Mouse (Mus musculus) limb, embryonic 14.5 days (tissue): ENCODE measurements around the gene Macrod1. TPM values are rescaled to one million over a fixed set of nuclear protein-coding genes. Genes with fewer than 3 reads are reported as not detected.

Experiments
- ATAC-seq: fragments of 200-750 bp; cut with Nextera tagmentation; 2 replicates; pipeline ENCODE4 v1.8.0; 2017; ENCODE audit warnings: low read depth, moderate number of reproducible peaks, moderate TSS enrichment; ENCODE audit not compliant: low FRiP score
- DNase-seq: peaks from one replicate; pipeline ENCODE4 v3.0.0-alpha.2; 2015; ENCODE audit warnings: low spot score
- H3K27ac ChIP-seq: fragments of 300-500 bp; sonication (generic); replicated peaks from 2 replicates; pipeline ENCODE4 v1.5.1; 2014; ENCODE audit warnings: low read depth, mild to moderate bottlenecking, low read length, moderate library complexity, mixed read lengths
- H3K27me3 ChIP-seq: fragments of 300-500 bp; sonication (generic); 2 replicates; pipeline ENCODE4 v1.6.1; 2014; ENCODE audit warnings: low read length, mixed read lengths; ENCODE audit not compliant: control insufficient read depth, insufficient read depth
- H3K36me3 ChIP-seq: fragments of 300-500 bp; sonication (generic); 2 replicates; pipeline ENCODE4 v1.6.1; 2014; ENCODE audit warnings: mild to moderate bottlenecking, low read length, moderate library complexity, mixed read lengths; ENCODE audit not compliant: control insufficient read depth, insufficient read depth
- H3K4me1 ChIP-seq: fragments of 300-500 bp; sonication (generic); 2 replicates; pipeline ENCODE4 v1.6.1; 2014; ENCODE audit warnings: antibody characterized with exemption, low read length, mixed read lengths; ENCODE audit not compliant: control insufficient read depth, insufficient read depth
- H3K4me2 ChIP-seq: fragments of 300-500 bp; sonication (generic); replicated peaks from 2 replicates; pipeline ENCODE4 v1.6.1; 2014; ENCODE audit warnings: low read depth, mild to moderate bottlenecking, low read length, moderate library complexity; ENCODE audit not compliant: severe bottlenecking
- H3K4me3 ChIP-seq: fragments of 300-500 bp; sonication (generic); replicated peaks from 2 replicates; pipeline ENCODE4 v1.5.1; 2014; ENCODE audit warnings: low read length
- H3K9ac ChIP-seq: fragments of 300-500 bp; sonication (generic); 2 replicates; pipeline ENCODE4 v1.6.1; 2014; ENCODE audit warnings: mild to moderate bottlenecking, low read depth, low read length, moderate library complexity; ENCODE audit not compliant: severe bottlenecking
- H3K9me3 ChIP-seq: fragments of 300-500 bp; sonication (generic); 2 replicates; pipeline ENCODE4 v1.6.1; 2016; ENCODE audit warnings: low read length; ENCODE audit not compliant: control insufficient read depth
- POLR2A ChIP-seq: fragments of 200-500 bp; IDR thresholded peaks from 2 replicates; pipeline ENCODE4 v1.8.0; 2012; ENCODE audit warnings: inconsistent platforms, mild to moderate bottlenecking, moderate library complexity, borderline replicate concordance; ENCODE audit not compliant: insufficient read depth, insufficient read length; ENCODE audit errors: extremely low read depth
- WGBS: fragments of 180-500 bp; shearing (Covaris S2); extraction: QIAGEN DNeasy Blood & Tissue Kit; methylation state at CpG from one replicate; pipeline ENCODE4 v1.1.7; 2014; 5-methylcytosine and 5-hydroxymethylcytosine counted together
- polyA plus RNA-seq, 2 experiments: library from polyadenylated mRNA; depleted of rRNA in 1 of 2; stranded (reverse) in 1 of 2; unstranded in 1 of 2; fragments of >200 nt; fragmentation: Nextera tagmentation in 1 of 2; extraction: Ambion mirVana in 1 of 2; gene quantifications; 2 replicates each; pipeline versions ENCODE4 v1.2.1 to v1.2.3; 2012 to 2014

Macrod1 gene
- polyA plus RNA-seq, 2 experiments: 19.7 to 24.6 TPM

DNA sequence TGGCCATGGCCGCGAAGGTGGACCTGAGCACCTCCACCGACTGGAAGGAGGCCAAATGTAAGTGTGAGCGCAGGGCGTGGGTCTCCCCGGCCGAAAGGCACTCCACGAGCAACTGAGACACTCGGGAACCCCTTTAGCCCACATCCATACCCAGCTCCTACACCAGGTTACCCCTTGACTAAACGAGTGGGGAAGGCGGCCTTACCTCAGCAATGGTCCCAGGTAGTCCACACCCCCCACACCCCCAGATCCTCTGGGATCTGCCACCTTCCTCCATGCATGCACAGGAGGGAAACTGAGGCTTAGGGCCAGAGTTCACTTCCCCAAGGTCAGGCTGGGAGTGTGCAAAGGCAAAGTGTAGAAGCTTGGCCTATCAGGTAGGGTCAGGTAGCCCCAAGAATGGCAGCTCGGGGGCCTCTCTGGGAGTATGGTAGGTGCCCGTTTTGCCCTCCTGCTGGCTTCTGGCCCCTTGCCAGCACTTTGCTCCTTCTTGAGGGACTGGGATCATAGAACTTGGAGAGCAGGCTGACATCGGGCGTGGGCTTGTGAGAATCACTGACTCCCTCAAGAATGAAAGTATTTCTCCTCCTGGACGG, 614 bp downstream of the Macrod1 start:
- H3K9me3 ChIP-seq: no peaks in the 10 kb centered on the region
- H3K4me2 ChIP-seq: peak overlapping the region; percentile 100
- H3K27ac ChIP-seq: no peak overlapping the region
- WGBS: 2% methylated on average over 13 of the region's 16 CpGs
- peak overlapping the region; percentile 72 for H3K4me3 ChIP-seq
- no peak for TF ChIP-seq POLR2A
- peaks cover 3% of the 10 kb centered on the region; the same call in 1 of the 2 replicates for H3K27me3 ChIP-seq
- DNase-seq (no peak), ATAC-seq (peak; percentile 4; the same call in 1 of the 2 replicates)
- H3K36me3 ChIP-seq: no peaks in the 10 kb centered on the region
- H3K9ac ChIP-seq: peak overlapping the region; percentile 61
- H3K4me1 ChIP-seq: peaks cover 14% of the 10 kb centered on the region

DNA sequence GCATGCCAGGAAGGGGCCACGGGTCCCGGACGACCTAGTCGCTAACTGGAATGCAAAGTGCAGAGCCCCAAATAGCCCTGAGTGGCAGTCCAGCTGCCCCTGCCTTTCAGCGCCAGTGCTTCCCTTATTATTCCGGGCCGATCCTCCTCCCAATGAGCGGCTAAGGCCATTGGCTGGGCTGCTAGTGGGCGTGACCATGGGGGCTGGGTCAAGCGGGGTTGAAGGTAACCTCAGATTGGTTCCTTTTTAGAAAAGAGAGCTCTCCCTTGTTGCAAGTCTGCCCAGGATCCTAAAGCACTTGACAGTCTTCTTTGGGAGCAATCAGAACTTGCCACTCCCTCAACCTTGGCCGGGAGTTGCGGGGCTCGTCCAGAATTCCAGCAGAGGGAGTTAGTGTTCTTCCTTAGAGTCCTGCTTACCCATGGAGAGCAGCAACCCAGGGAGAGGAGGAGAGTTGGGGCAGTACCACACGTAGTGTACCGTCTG, 1.2 kb downstream of the Macrod1 start:
- H3K4me2 ChIP-seq: peak overlapping the region; percentile 100
- peaks cover 3% of the 10 kb centered on the region; the same call in 1 of the 2 replicates for H3K27me3 ChIP-seq
- TF ChIP-seq POLR2A: no peak
- no peak overlapping the region for H3K27ac ChIP-seq
- DNase-seq (peak; percentile 85), ATAC-seq (peak; percentile 87)
- peaks cover 14% of the 10 kb centered on the region for H3K4me1 ChIP-seq
- H3K36me3 ChIP-seq: no peaks in the 10 kb centered on the region
- 0 out of 2 replicates have a peak overlapping the region, but pooled peaks have one; percentile 1 for H3K9ac ChIP-seq
- H3K4me3 ChIP-seq: peak overlapping the region; percentile 72
- WGBS: 0% methylated on average over 15 of the region's 15 CpGs
- H3K9me3 ChIP-seq: no peaks in the 10 kb centered on the region

DNA sequence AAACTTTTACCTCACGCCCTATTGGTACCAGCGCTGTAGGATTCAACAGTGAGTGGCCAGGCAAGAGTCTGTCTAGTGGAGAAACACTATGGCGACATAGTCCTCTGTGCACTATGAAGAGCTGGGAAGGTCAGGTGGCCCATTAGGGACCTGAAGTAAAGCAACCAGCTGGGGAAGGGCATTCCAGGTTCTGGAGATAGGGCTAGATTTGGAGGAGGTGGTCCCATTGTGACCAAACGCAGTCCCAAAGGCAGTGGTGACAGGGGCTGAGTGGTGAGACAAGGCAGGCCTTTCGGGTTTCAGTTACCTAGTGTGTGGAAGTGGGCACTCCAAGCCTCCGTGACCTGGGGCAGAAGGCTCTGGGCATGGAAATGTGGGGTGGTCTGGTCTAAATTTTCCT, 1.9 kb downstream of the Macrod1 start:
- ATAC-seq (no peak), DNase-seq (no peak)
- no peak for TF ChIP-seq POLR2A
- H3K27ac ChIP-seq: no peak overlapping the region
- peaks cover 14% of the 10 kb centered on the region for H3K4me1 ChIP-seq
- no peak overlapping the region for H3K9ac ChIP-seq
- no peak overlapping the region for H3K4me3 ChIP-seq
- no peaks in the 10 kb centered on the region for H3K36me3 ChIP-seq
- peaks cover 3% of the 10 kb centered on the region; the same call in 1 of the 2 replicates for H3K27me3 ChIP-seq
- 58% methylated on average over 6 of the region's 6 CpGs for WGBS
- H3K4me2 ChIP-seq: no peak overlapping the region
- H3K9me3 ChIP-seq: no peaks in the 10 kb centered on the region

DNA sequence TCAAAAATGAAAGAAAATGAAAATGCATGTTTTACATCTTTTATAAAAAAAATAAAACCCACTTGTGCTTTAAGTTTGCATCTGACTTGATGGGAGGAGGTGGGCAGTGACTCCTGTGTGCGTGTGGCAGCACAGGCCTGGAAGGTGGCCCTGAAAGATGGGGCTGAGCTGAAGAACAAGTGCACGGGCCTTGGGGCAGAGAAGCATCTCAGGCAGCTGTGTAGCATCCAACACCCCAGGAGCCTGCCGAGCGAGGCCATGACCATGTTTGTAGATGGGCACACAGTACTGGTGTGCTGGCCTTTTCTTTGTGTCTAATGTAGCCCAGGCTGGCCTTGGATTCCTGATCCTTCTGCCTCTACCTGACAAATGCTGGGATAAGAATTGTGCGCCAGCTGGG, 5.5 kb downstream of the Macrod1 start:
- Histone ChIP-seq H3K9me3 (no peaks in the 10 kb centered on the region), H3K4me3 (no peak overlapping the region), H3K36me3 (no peaks in the 10 kb centered on the region), H3K4me1 (peaks cover 25% of the 10 kb centered on the region), H3K27ac (no peak overlapping the region), H3K4me2 (no peak overlapping the region), H3K27me3 (no peaks in the 10 kb centered on the region), H3K9ac (no peak overlapping the region)
- DNase-seq (no peak), ATAC-seq (no peak)
- no peak for TF ChIP-seq POLR2A
- WGBS: 78% methylated on average over 5 of the region's 5 CpGs

DNA sequence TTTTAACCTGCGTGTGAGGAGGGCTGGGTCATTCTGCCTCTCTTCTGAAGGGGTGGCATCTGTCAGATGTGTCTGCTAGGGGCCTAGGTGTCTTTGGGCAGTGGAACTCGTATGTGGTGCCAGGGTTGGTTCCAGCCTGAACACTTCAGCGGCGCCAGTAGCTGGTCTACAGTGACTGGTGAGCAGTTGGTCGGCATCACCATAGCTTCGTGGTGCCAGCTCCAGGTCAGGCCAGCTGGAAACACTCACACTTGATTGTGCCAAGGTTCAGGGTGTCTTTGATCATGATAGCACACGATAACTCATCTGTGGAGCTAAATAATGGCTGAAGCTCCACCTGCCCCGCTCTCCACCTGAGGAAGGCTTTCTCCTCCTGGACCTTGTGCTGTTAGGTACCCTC, 6.3 kb downstream of the Macrod1 start:
- Histone ChIP-seq H3K4me3 (no peak overlapping the region), H3K27ac (no peak overlapping the region), H3K4me1 (peaks cover 21% of the 10 kb centered on the region), H3K27me3 (no peaks in the 10 kb centered on the region), H3K4me2 (no peak overlapping the region), H3K9me3 (no peaks in the 10 kb centered on the region), H3K36me3 (no peaks in the 10 kb centered on the region), H3K9ac (no peak overlapping the region)
- TF ChIP-seq POLR2A: no peak
- ATAC-seq: no peak
- 85% methylated on average over 8 of the region's 8 CpGs for WGBS
- DNase-seq: no peak

- Histone ChIP-seq H3K27me3 (no peaks in the 10 kb centered on the region), H3K27ac (no peak overlapping the region), H3K4me2 (no peak overlapping the region), H3K4me1 (peaks cover 30% of the 10 kb centered on the region), H3K4me3 (no peak overlapping the region), H3K9me3 (no peaks in the 10 kb centered on the region), H3K9ac (no peak overlapping the region), H3K36me3 (no peaks in the 10 kb centered on the region)
- WGBS: 6% methylated on average over 3 of the region's 3 CpGs
- ATAC-seq: peak; percentile 78
- peak; percentile 79 for DNase-seq
- no peak for TF ChIP-seq POLR2A
Measured at GRCm38 (mm10) chr19:7064571-7064970, 8.0 kb downstream of the Macrod1 start.
